Mouse (Mus musculus): ENCODE results near the gene Wdr91. TPM values are rescaled to one million over a fixed set of nuclear protein-coding genes. Genes with fewer than 3 reads are reported as not detected.

Wdr91 gene
- 8.5 and 9.7 TPM in 2 replicates for polyA plus RNA-seq (2012; rRNA removed)

DNA sequence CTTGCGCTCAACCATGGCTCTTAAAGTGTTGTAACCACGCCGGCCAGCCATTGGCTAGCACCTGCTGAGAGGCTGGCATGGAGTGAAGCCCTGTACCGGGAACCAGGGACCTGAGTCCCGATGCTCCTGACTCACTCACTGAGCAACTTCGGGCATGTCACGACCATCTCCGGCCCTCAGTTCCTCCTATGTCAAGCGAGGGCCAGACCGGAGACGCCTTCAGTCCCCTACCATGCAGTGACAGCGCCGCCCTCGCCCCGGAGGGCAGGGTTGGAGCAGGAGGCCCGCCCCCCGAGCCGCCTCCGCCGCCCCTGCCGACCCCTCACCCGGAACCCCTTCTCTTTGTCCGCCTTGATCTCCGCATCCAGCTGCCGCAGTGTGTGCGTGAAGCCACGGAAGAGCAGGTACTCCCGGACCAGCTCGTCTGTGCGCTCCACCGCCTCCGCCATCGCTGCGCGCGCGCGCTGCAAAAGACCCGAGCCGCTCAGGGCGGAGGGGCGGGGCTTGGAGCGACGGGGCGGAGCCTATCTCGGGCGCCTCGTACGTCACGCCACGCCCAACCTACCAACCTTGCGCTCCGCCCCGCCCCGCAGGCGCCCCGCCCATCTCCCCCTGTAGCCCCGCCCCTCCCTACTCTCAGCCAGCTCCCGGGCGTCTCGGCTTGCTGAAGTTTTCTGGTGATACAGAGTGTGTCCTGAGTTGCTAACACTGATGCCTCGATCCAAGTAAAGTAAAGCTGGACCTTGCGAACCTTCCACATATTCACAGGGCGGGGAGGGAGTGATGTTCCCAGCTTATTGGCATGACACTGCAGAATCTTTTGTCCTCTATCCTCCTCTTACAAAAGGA lies at the start of gene Wdr91:
Gene Wdr91 (minus strand): TSS at position 506 of the 849 bp plus-strand sequence.

DNA sequence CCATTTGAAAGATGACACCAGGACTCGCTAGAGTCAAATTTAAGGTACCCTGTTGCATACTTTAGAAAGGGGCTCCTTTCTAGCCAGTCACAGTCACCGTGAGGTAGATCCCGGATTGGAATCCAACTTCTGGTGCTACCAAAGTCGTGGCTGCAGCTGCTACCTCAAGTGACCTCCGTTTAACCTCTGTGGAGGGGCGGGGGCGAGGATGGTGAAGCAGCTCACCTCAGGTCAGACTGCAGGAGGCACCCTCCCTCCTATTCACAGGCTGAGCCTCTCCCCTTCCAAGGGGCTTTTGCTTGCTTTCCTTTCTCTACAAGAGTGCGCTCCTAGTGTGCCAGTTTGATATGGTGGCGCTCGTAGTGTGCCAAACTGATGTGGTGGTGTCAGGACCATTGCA lies 9.3 kb upstream of the Wdr91 start, which contains the start of gene Stra8:
Gene Stra8 (plus strand): TSS at position 208 of the 400 bp plus-strand sequence.

GRCm38 (mm10) chr6:34877509-34878321 lies 33.0 kb downstream of the Wdr91 start, which contains the start of gene Cyren:
Cyren (minus strand) TSS chr6:34878060.

DNA sequence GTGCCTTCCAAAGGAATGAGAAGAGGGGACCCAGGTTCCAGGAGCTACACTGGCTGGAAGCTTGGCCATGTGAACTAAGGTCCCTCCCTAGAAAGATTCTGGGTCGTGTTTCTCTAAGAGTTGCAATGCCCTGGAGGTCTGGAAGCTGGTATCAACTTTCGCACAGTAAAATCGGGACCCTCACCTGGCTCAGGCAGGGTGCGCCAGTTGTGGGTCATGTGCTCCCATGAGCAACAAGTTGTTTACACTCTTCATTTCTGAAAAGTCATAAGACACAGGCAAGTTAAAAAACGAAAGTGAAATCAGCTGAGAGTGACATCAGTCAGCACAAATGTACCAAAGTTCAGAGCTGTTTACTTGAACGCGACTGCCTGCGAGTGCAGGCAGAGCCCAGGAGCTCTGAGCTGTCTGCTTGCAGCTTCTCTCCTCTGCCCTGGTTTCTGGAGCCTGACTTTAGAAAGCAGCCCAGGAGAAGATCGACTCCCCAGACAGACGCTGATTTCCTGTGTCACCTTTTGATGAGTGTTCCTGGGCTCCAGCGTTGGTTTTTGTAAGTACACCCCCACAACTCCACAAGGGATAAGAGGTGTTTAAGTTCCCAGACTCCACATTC lies 47.8 kb downstream of the Wdr91 start, which contains the start of gene Tmem140:
Gene Tmem140 (plus strand): TSS at position 356 of the 613 bp plus-strand sequence.

Other genes with a start within 250 kb of the Wdr91 start
- gene Agbl3, start 130.4 kb downstream of the Wdr91 start, polyA plus RNA-seq (2012; rRNA removed): 1.2 TPM in 2 replicates
- gene Tmem140, start 47.7 kb downstream of the Wdr91 start, polyA plus RNA-seq (2012; rRNA removed): 27.6 and 40.1 TPM in 2 replicates
- gene Cyren, start 32.8 kb downstream of the Wdr91 start, polyA plus RNA-seq (2012; rRNA removed): 3.7 and 4.4 TPM in 2 replicates
- not detected in 2 replicates for gene Stra8, start 9.3 kb upstream of the Wdr91 start, polyA plus RNA-seq (2012; rRNA removed)
- gene Slc23a4, start 77.5 kb upstream of the Wdr91 start, polyA plus RNA-seq (2012; rRNA removed): 8.4 and 8.5 TPM in 2 replicates
- 5.2 and 5.7 TPM in 2 replicates for gene Cnot4, start 222.8 kb upstream of the Wdr91 start, polyA plus RNA-seq (2012; rRNA removed)